Mouse (Mus musculus): ENCODE data around the gene Nsun7.

GRCm38 (mm10) chr5:66262475-66262874 lies 2.8 kb downstream of the Nsun7 start:
- TF ChIP-seq CTCF (IDR thresholded peaks at IDR 0.05; ENCODE audit: control insufficient read depth, insufficient read depth, insufficient replicate concordance, low read depth, low read length) (no peak), POLR2A (IDR thresholded peaks at IDR 0.05; ENCODE audit: control insufficient read depth, low read depth, low read length) (no peak)
